Mouse (Mus musculus) MEL (cell line): ENCODE measurements at regions not wholly inside any gene's neighbourhood (a gene's known extent, or its start where the extent isn't known, plus 50 kb on each side); places are given as distances from the start of the nearest gene placed in this dataset.

Source experiments
- DNase-seq: peaks from one replicate; pipeline ENCODE4 v3.0.0; 2011; ENCODE audit warnings: low read depth, low spot score
- H3K27ac ChIP-seq: 2 replicates; pipeline ENCODE4 v1.5.1; 2012; ENCODE audit warnings: low read depth, mild to moderate bottlenecking, control low read depth, low read length, moderate library complexity; ENCODE audit not compliant: control insufficient read depth
- H3K27me3 ChIP-seq, 2 experiments: fragments of 150-350 bp in 1 of 2; sonication (generic) in 1 of 2; 2 replicates each; pipeline ENCODE4 v1.6.1; 2012; ENCODE audit warnings: low read length in 2 of 2, mild to moderate bottlenecking in 2 of 2, improper control_type of control experiment in 1 of 2, moderate library complexity in 1 of 2; ENCODE audit not compliant: insufficient read depth in 2 of 2, control insufficient read depth in 1 of 2
- H3K36me3 ChIP-seq, 2 experiments: 2 replicates each; pipeline ENCODE4 v1.6.1; 2012 to 2014; ENCODE audit warnings: low read length in 2 of 2, improper control_type of control experiment in 1 of 2, inconsistent platforms in 1 of 2, mild to moderate bottlenecking in 1 of 2; ENCODE audit not compliant: insufficient read depth in 2 of 2, control insufficient read depth in 1 of 2
- H3K4me1 ChIP-seq, 2 experiments: fragments of 150-350 bp in 1 of 2; sonication (generic) in 1 of 2; 2 replicates each; pipeline ENCODE4 v1.6.1; 2012; ENCODE audit warnings: low read length in 2 of 2, improper control_type of control experiment in 1 of 2, mild to moderate bottlenecking in 1 of 2; ENCODE audit not compliant: insufficient read depth in 2 of 2, control insufficient read depth in 1 of 2
- H3K4me3 ChIP-seq, 2 experiments: fragments of 150-350 bp in 1 of 2; sonication (generic) in 1 of 2; 2 replicates each; pipeline ENCODE4 v1.5.1; 2012; ENCODE audit warnings: low read depth in 2 of 2, low read length in 2 of 2, mild to moderate bottlenecking in 2 of 2, moderate library complexity in 2 of 2, control low read depth in 1 of 2, improper control_type of control experiment in 1 of 2; ENCODE audit not compliant: control insufficient read depth in 1 of 2, insufficient read depth in 1 of 2
- H3K79me2 ChIP-seq: 2 replicates; pipeline ENCODE4 v1.6.1; 2012; ENCODE audit warnings: mild to moderate bottlenecking, low read length, moderate library complexity; ENCODE audit not compliant: control insufficient read depth, poor library complexity, insufficient read depth
- H3K9ac ChIP-seq: 2 replicates; pipeline ENCODE4 v1.6.1; 2012; ENCODE audit warnings: low read depth, mild to moderate bottlenecking, control low read depth, low read length, moderate library complexity; ENCODE audit not compliant: control insufficient read depth, poor library complexity, severe bottlenecking
- H3K9me3 ChIP-seq: fragments of 150-350 bp; sonication (generic); replicated peaks from 2 replicates; pipeline ENCODE4 v1.6.1; 2012; ENCODE audit warnings: mild to moderate bottlenecking, low read length, improper control_type of control experiment, moderate library complexity; ENCODE audit not compliant: insufficient read depth
- CHD1 ChIP-seq: IDR thresholded peaks from 2 replicates; pipeline ENCODE4 v1.6.1; 2012; ENCODE audit warnings: low read depth, mild to moderate bottlenecking, inconsistent platforms, low read length, improper control_type of control experiment
- CHD2 ChIP-seq: IDR thresholded peaks from 2 replicates; pipeline ENCODE4 v1.6.1; 2011; ENCODE audit warnings: low read length, improper control_type of control experiment
- CTCF ChIP-seq, 3 experiments: IDR thresholded peaks in 2 of 3; conservative IDR thresholded peaks in 1 of 3; 2 replicates each; pipeline ENCODE4 v1.5.1; 2011 to 2012; ENCODE audit warnings: low read length in 3 of 3, low read depth in 2 of 3, mild to moderate bottlenecking in 2 of 3, improper control_type of control experiment in 1 of 3, inconsistent platforms in 1 of 3, mixed read lengths in 1 of 3, moderate library complexity in 1 of 3; ENCODE audit not compliant: control insufficient read depth in 1 of 3, insufficient read depth in 1 of 3, poor library complexity in 1 of 3, severe bottlenecking in 1 of 3
- ELF1 ChIP-seq: IDR thresholded peaks from 2 replicates; pipeline ENCODE4 v1.6.1; 2014; ENCODE audit warnings: low read depth, mild to moderate bottlenecking, inconsistent platforms, low read length, improper control_type of control experiment, moderate library complexity
- ETS1 ChIP-seq: IDR thresholded peaks from 2 replicates; pipeline ENCODE4 v1.6.1; 2012; ENCODE audit warnings: low read depth, mild to moderate bottlenecking, inconsistent platforms, low read length, improper control_type of control experiment, moderate library complexity
- KAT2A ChIP-seq: conservative IDR thresholded peaks from 2 replicates; pipeline ENCODE4 v1.6.1; 2012; ENCODE audit warnings: low read depth, low read length, improper control_type of control experiment, inconsistent platforms
- MYB ChIP-seq: IDR thresholded peaks from 2 replicates; pipeline ENCODE4 v1.6.1; 2011; ENCODE audit warnings: mild to moderate bottlenecking, low read depth, low read length, improper control_type of control experiment
- MYC ChIP-seq: IDR thresholded peaks from 2 replicates; pipeline ENCODE4 v1.6.1; 2011; ENCODE audit warnings: low read depth, mild to moderate bottlenecking, low read length, improper control_type of control experiment, moderate library complexity
- NRF1 ChIP-seq: IDR thresholded peaks from 2 replicates; pipeline ENCODE4 v1.6.1; 2014; ENCODE audit warnings: low read depth, mild to moderate bottlenecking, inconsistent platforms, low read length, improper control_type of control experiment, moderate library complexity; ENCODE audit not compliant: poor library complexity, insufficient read depth, severe bottlenecking
- RAD21 ChIP-seq: IDR thresholded peaks from 2 replicates; pipeline ENCODE4 v1.6.1; 2011; ENCODE audit warnings: mild to moderate bottlenecking, low read depth, low read length, improper control_type of control experiment
- TAL1 ChIP-seq: IDR thresholded peaks from 2 replicates; pipeline ENCODE4 v1.6.1; 2012; ENCODE audit warnings: mild to moderate bottlenecking, inconsistent platforms, low read length, moderate library complexity, mixed read lengths
- TBP ChIP-seq: IDR thresholded peaks from 2 replicates; pipeline ENCODE4 v1.8.0; 2011; ENCODE audit warnings: low read depth, low read length, improper control_type of control experiment
- ZKSCAN1 ChIP-seq: IDR thresholded peaks from 2 replicates; pipeline ENCODE4 v1.6.1; 2012; ENCODE audit warnings: low read depth, mild to moderate bottlenecking, inconsistent platforms, low read length, improper control_type of control experiment, moderate library complexity
- ZNF384 ChIP-seq: IDR thresholded peaks from 2 replicates; pipeline ENCODE4 v1.6.1; 2012; ENCODE audit warnings: low read depth, mild to moderate bottlenecking, inconsistent platforms, low read length, improper control_type of control experiment

- H3K36me3 ChIP-seq = no peaks in the 10 kb centered on the region
- no peaks in the 10 kb centered on the region for H3K79me2 ChIP-seq
- H3K4me1 ChIP-seq = no peaks in the 10 kb centered on the region
- DNase-seq = no peak
- no peak overlapping the region for H3K27ac ChIP-seq
- no peak overlapping the region for H3K4me3 ChIP-seq
- H3K9ac ChIP-seq = no peak overlapping the region
- TF ChIP-seq ELF1 (no peak), RAD21 (no peak), KAT2A (no peak), NRF1 (no peak), TBP (no peak)
- H3K9me3 ChIP-seq = no peaks in the 10 kb centered on the region
- no peaks in the 10 kb centered on the region for H3K27me3 ChIP-seq
Observed at GRCm38 (mm10) chr6:143419872-143420271, 252.9 kb downstream of the Etnk1 start.

GRCm38 (mm10) chr6:143423026-143423425, 256.0 kb downstream of the Etnk1 start:
- Histone ChIP-seq H3K4me3 (no peak overlapping the region), H3K36me3 (no peaks in the 10 kb centered on the region), H3K79me2 (no peaks in the 10 kb centered on the region), H3K4me1 (no peaks in the 10 kb centered on the region), H3K27me3 (no peaks in the 10 kb centered on the region), H3K27ac (no peak overlapping the region), H3K9ac (no peak overlapping the region), H3K9me3 (no peaks in the 10 kb centered on the region)
- TF ChIP-seq ZKSCAN1 = no peak
- no peak for TF ChIP-seq ZNF384
- DNase-seq = no peak

GRCm38 (mm10) chr6:143425182-143425829, 258.3 kb downstream of the Etnk1 start:
- no peak overlapping the region for H3K4me3 ChIP-seq
- H3K27ac ChIP-seq = no peak overlapping the region
- H3K9ac ChIP-seq = no peak overlapping the region
- no peaks in the 10 kb centered on the region for H3K79me2 ChIP-seq
- TF ChIP-seq MYC (no peak), ETS1 (no peak), MYB (no peak), CTCF (IDR thresholded peaks at IDR 0.05 in 2 of 3, conservative IDR thresholded peaks at IDR 0.05 in 1 of 3; ENCODE audit: control insufficient read depth in 1 of 3, insufficient read depth in 1 of 3, low read depth in 2 of 3, low read length in 3 of 3, poor library complexity in 1 of 3, severe bottlenecking in 1 of 3) (no peak), CHD1 (no peak), CHD2 (no peak), TAL1 (no peak)
- no peaks in the 10 kb centered on the region for H3K27me3 ChIP-seq
- no peaks in the 10 kb centered on the region for H3K4me1 ChIP-seq
- DNase-seq = no peak
- H3K9me3 ChIP-seq = no peaks in the 10 kb centered on the region
- H3K36me3 ChIP-seq = no peaks in the 10 kb centered on the region
